Mouse (Mus musculus) activated CD4-positive, CD25-positive, alpha-beta regulatory T cell, adult 4 months (primary cell): Measurements from ENCODE around the gene Bex2. TPM values are rescaled to one million over a fixed set of nuclear protein-coding genes. Genes with fewer than 3 reads are reported as not detected.
"Not testable (repeated sequence)": the region's sequence is repeated elsewhere in the genome, so short reads cannot be mapped to it uniquely, and the experiment has no call there.

Source experiments
- ATAC-seq: one replicate; pipeline ENCODE4 v1.8.0; 2017
- polyA plus RNA-seq, 2 experiments: library from polyadenylated mRNA; unstranded; fragments of 100-300 nt; shearing (Covaris generic); gene quantifications; one replicate each; pipeline ENCODE4 v1.2.1; 2017

Gene Bex2
- under 1 TPM in 1 of 2 experiments, not detected in 1; 0.75 TPM for polyA plus RNA-seq

GRCm38 (mm10) chrX:136068020-136068419 lies at the start of gene Bex2:
Gene Bex2 (minus strand): TSS chrX:136068236.
- ATAC-seq = peak; percentile 87

DNA sequence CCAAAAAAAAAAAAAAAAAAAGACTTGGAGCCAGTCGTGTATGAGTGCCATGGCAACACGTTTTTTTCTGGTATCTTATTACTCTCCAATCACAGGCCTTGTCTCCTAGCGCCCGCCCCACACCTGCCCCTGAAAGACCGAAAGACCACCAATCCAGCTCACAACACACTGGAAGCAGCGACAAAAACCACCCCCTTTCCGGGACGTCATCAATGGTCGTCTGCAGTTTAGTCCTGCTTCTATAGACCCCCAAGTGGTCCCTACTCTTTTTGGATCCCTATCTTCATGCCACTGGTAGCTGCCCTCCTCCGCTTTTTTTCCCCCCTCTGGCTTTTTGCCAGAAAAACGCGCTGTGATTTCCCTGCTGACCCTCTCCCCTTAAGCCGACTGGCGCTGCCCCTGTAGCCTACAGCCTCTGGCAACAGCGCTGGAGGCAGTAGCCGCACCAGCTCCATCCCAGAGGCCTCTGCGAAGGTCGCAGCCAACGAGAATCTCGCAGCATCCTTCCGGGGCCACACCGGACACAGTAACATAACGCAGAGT lies 47.5 kb upstream of the Bex2 start:
- ATAC-seq = no peak

DNA sequence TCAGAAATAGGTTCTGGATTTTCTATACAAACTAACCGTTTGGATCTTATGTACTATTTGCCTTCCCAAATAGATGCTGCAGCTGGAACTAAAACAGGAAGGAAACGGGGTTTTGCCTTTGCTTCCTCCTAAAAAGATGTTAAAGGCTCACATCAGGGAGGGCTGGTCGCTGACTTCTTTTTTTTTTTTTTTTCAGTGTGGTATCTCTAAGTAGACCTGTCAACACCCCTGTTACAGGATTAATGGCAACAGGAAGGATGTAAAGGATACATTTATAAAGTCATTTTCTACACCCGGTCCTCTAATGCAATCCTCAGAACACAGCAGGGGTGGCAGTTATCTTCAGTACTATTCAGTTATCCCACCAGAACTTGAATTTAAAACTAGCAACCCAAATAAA lies 47.0 kb upstream of the Bex2 start:
- ATAC-seq = no peak

GRCm38 (mm10) chrX:136107942-136108341 lies 39.9 kb upstream of the Bex2 start:
- ATAC-seq = no peak

DNA sequence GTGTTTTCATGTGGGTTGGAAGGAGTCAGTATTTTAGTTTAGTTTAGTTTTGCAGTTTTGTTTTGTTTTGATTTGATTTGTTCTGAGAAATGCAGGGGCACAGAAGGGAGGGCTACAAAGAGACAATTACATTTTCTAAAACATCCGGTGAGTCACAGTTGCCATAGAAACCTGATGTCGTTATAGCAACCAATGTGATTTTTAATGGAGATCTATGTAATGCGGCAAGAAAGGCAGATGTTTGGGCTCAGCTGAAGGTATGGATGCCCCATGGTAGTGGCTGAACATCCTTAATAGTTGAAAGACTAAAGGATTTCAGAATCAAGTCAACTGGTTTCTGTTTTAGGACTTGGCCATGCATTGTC lies 36.7 kb upstream of the Bex2 start:
- no peak for ATAC-seq

DNA sequence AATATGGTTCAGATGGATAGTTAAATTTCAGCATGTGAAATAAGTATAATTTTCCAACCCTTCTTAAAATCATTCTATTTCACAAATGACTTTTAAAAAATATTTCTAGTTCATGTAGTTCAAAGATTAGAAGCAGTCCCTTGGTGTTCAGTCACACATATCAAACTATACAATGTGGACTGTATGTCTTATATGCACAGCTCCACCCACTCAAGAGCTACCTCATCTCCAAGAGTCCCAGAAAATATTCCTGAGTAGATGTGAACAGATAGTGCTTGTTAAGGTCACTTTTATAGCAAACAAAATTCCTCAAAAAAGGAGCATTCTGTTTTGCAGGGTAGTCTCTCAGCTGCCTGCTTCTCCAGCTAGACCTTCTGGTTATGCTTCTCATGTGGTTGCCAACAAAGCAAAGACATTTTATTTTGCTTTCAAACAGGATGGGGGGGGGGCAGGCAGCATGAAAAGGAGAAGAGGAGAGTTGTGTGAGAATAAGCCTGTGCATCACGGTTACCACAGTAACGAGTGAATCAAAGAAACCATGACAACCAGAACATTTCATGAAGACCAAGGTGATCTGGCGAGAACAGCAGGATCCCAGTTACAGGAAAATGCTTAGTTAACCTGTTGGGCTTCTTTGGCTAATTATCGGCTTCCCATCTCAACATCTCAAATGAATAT lies 36.1 kb upstream of the Bex2 start:
- ATAC-seq = no peak

DNA sequence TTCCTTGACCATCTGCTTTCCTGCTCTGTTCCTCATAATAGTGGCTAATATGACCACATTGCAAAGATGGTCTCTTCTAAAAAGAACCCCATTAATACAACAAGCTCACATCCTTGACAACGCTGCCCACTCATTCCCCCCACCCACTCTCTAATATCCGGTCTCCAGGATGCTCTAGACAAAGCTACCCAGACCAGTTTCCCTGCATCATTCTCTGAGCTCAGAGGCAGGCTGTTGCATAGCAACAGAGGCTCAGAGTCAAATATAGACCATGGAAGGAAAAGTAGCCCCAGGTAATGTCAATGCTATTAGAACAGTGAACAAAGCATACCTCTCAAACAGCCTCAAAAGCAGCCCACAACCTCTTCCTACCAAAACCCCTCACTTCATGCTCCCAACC lies 26.4 kb upstream of the Bex2 start:
- no peak for ATAC-seq

DNA sequence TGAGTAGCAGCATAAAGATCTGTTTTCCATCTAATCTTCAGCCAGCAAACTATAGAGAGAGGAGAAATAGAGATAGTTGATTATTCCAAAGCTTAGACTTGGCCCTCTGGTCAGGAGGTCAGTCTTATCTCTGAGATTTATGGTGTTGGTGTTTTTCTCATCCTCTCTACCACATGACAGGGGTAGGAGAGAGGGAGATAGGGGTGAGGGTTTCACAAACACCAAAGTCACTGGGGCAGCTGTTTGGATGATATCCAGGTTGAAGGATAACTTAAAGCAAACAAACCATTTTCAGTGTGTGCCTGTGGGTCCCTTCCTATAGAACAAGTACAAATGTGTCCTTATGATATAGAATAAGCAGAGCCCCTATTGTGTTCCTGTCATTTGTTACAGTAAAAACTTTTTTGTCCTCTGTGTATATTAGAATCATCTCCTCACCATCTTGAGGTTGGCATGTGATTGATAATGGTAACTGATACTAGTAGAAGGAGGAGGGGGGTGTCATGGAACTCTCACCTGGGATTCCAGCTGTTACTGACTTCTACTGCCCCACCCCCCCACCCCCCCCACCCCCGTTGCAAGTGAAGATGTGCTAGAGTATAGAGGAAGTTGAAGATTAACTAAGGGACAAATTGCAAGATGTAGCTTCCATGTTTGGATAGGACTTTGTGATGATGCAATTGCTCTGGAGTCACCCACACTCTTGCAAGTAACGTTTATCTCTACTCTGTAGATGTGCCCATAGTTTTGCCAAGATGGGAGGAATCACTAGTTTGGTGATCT lies 24.7 kb upstream of the Bex2 start:
- no peak for ATAC-seq

DNA sequence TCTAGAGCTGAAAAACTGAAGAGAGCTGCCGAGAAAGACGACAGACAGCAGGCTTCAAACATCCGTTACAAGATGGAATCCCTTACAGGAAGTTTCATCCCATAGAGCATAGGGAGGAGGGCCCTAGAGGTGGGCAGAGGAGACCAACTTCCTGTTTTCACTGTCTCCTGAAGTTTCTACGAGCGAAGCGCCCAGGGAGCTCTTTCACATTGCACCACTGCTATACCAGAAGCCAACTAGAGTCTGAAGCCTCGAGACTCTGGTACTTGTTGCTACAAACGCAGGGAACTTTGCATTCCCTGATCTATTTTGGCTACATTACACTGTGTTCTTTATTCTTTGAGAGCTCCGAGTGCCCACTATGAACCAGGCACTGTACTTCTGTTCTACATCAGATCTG lies 17.1 kb upstream of the Bex2 start, which contains the start of gene Nxf3:
TSS of gene Nxf3 (minus strand) at position 101 of the 400 bp plus-strand sequence.
- ATAC-seq = no peak

DNA sequence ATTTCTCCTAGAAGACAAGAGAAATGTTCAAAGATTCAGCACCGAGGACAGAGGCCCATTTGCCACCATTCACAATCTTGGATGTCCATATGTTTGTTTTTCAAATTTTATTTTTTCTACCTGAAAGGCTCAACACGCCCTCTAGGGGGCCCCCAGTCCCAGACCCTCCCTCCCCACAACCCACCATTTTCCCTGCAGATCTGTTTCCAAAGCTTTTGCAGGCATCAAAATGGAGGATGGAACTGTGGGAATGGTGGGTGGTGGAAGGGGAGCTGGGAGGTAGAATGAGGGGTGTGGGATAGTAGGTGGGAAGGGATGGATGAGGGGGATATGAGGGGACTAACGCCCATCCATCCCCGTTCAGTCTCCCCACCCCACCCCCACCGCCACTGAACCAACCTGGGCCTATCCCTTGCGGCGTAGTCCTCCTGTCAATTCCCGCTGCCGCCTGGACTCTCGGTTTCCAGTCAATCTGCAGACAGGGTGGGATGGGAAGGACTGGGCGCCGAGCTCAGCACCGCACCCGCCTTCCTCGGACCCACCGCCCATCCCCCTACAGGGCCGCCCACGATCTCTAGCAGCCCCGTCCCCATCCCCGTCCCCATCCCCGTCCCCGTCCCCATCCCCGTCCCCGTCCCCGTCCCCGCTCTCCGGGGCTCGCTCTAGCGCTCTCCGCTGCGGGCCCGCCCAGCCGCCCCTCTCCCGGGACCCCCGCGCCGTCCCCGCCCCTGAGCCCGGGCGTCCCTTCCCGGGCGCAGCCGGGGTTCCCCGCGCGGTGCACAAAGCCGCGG lies 640 bp downstream of the Bex2 start:
- not testable (repeated sequence) for ATAC-seq

DNA sequence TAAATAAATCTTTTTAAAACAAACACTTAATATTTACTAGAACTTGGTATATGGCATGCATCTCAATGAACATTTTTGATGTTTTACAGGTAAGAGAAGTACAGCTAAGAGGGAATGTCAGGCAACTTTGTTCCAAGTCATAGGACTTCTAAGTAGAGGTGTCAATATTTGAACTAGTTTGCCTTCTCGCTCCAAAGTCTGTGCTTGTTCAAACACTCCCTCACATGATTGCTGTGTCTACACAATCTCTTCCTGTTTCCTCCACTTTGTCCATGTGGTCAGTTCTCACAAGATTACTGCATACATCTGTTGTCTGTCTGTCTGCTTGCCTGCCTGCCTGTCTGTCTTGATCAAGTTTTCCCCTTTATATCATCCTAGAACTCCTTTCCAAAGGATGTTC lies 7.3 kb downstream of the Bex2 start:
- ATAC-seq = no peak

- ATAC-seq = no peak
Measured at GRCm38 (mm10) chrX:136051219-136051618, 16.8 kb downstream of the Bex2 start.

DNA sequence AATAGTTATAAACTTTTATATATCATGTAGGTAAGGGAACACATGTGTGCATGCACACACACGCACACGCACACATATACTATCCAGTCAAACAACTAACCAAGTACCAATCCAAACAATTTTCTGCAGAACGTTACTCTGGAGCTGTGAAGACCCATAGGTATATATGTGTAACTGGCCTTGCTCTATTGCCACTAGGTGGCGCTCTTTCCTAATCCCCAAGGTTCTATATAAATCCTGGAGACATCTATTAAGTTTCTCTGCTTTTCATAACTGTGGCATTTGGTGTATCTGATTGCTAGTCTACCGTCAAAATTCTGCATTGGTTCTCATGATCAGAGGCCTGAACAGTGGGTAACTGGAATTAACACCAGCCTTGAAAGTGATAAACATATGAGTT lies 20.5 kb downstream of the Bex2 start:
- no peak for ATAC-seq

GRCm38 (mm10) chrX:136043726-136044125 lies 24.3 kb downstream of the Bex2 start:
- no peak for ATAC-seq

DNA sequence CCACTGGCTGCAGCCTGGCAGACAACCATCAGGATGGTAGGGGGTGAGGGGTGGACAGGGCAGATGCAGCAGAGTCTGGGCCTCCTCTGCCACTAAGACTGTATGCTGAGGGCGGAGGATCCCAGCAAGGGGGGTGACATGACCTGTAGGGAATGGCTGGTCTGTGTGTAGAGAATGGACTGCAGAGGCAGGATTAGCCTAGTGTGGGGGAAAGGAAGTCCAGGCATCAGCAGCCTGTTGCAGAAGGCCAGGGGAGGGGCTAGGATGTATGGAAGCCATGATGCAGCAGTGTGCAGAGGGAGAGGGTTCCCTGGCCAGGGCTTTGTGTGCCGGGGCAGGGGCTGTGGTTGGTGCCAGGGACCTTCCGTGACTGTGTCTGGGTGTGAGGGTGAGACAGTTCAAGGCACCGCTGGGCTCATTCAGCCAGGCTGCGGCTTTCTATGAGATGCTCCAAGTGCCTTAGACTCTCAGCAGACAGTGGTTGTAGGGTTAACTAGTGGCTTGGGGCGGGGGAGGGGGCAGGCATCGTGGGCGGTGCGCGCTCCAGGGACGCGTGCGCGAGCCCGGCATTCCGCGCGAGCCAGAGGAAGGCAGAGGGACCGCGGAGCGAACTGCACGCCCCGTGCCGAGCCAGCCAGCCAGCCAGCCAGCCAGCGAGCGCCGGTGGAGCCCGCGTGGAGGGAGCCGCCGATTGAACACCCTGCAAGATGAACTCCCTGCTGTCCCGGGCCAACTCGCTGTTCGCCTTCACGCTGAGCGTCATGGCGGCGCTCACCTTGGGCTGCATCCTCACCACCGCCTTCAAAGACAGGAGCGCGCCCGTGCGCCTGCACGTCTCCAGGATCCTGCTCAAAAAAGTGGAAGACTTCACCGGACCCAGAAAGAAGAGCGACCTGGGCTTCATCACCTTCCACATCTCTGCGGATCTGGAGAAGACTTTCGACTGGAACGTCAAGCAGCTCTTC lies 35.0 kb downstream of the Bex2 start, which contains the start of gene Arxes1:
TSS of gene Arxes1 (plus strand) at position 569 of the 965 bp plus-strand sequence.
- peak; percentile 54 for ATAC-seq

GRCm38 (mm10) chrX:136030331-136030730 lies 37.7 kb downstream of the Bex2 start:
- ATAC-seq = no peak

Other genes with a start within 250 kb of the Bex2 start
- gene Gprasp2, start 229.2 kb downstream of the Bex2 start, polyA plus RNA-seq = 1 to 10 TPM; 2.6 to 4.4 TPM
- gene Arxes2, start 74.4 kb downstream of the Bex2 start, polyA plus RNA-seq = 1 to 10 TPM; 5.1 to 6.0 TPM
- gene Arxes1, start 34.9 kb downstream of the Bex2 start, polyA plus RNA-seq = not detected
- gene Nxf3, start 17.0 kb upstream of the Bex2 start, polyA plus RNA-seq = not detected
- gene Bex4, start 70.8 kb upstream of the Bex2 start, polyA plus RNA-seq = not detected
- gene Tceal8, start 104.1 kb upstream of the Bex2 start, polyA plus RNA-seq = 1 to 10 TPM in 1 of 2 experiments, under 1 TPM in 1; 0.40 to 1.5 TPM
- not detected for gene Tceal5, start 135.6 kb upstream of the Bex2 start, polyA plus RNA-seq
- not detected for gene Tceal7, start 146.5 kb upstream of the Bex2 start, polyA plus RNA-seq
- gene Bex1, start 147.3 kb upstream of the Bex2 start, polyA plus RNA-seq = not detected
- 10 to 100 TPM; 57.9 to 72.5 TPM for gene Tceal9, start 176.8 kb upstream of the Bex2 start, polyA plus RNA-seq
- gene Bex3, start 202.0 kb upstream of the Bex2 start, polyA plus RNA-seq = 10 to 100 TPM; 72.1 to 86.9 TPM